Mouse (Mus musculus) liver, embryonic 14.5 days (tissue): Measurements from ENCODE around the gene Pdxp.

Experiments used
- CTCF ChIP-seq: IDR thresholded peaks from 2 replicates; pipeline ENCODE4 v1.5.1; 2016; ENCODE audit warnings: antibody characterized with exemption, low read depth, control low read depth
- EP300 ChIP-seq: IDR thresholded peaks from 2 replicates; pipeline ENCODE4 v1.6.1; 2016; ENCODE audit warnings: antibody characterized with exemption, low read depth

DNA sequence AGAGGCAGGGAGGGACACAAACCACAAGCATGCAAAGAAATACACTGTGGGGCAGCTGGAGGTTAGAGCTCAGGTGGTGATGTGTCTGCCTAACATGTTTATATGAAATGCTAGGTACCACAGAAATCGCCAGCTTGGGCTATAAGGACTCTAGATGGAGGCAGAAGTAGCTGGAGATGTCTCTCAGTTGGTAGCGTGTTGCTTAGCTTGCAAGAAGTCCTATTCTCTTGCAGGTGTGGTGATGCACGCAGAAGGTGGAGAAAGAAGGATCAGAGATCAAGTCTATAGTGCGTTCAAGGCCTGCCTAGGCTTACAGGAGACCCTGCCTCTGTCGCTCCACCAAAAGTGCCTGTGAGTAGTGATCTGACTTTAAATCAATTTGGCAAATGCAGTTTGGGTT is 38.2 kb upstream of the Pdxp start:
- TF ChIP-seq EP300: no peak
- no peak for TF ChIP-seq CTCF
